Comparison of ENCODE assay signal across 9 mouse cellular contexts in the genomic region with DNA sequence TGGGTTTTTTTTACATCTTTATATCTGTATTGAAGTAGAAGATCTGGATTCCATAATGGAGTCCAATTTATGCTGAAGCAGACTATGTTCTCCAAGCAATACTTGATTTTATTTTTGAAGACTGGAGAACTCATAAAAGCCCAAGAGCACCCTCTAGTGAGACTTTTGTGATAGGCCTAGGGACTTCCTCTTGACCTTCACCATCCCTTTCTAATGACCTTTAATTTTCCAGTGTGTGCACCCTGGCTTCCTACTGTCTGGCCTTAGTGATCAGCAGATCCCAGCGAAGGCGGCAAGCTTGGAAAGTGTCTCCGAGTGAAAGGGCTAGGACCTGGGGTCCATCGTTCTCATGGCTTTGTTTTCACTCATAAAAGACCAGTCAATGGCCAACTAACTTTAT.
DNase-seq lines count a peak whose midpoint lies in the region; ATAC-seq lines count a peak whose summit lies in the region.
"Had no signal": no experiment of that assay in that cellular context is flagged by ENCODE, and none has a peak within 500 bp of the region (broad histone marks: within the 10 kb centered on the region; RNA-seq: fewer than 3 reads in every experiment).

No protein-coding gene starts in this region.

- H3K4me1 ChIP-seq in midbrain, embryonic 14.5 days (ENCODE audit: control insufficient read depth, insufficient read depth, low read length), result no peaks in the 10 kb centered on the region
- H3K4me1 ChIP-seq in midbrain, embryonic 13.5 days (replicated peaks), result 0 out of 2 replicates have a peak, but pooled peaks cover 2% of the 10 kb centered on the region
- H3K4me1 ChIP-seq: liver, embryonic 13.5 days had no signal

- peak; percentile 31 to 88 for DNase-seq in adrenal gland, adult (ENCODE audit: inconsistent age in 2 of 2, low spot score in 1 of 2)
- no peak for DNase-seq in adrenal gland, adult 8-10 months
- DNase-seq in midbrain, embryonic 14.5 days, result peak; percentile 26
- DNase-seq in retina, postnatal 1 day, result peak; percentile 61
- DNase-seq in spleen, postnatal 10 days (ENCODE audit: low spot score in 2 of 2), result no peak
- DNase-seq: liver, embryonic 13.5 days had no signal

- no peak overlapping the region for H3K4me2 ChIP-seq in midbrain, embryonic 14.5 days (ENCODE audit: low read length)
- no peak overlapping the region for H3K4me2 ChIP-seq in midbrain, embryonic 13.5 days (replicated peaks)
- H3K4me2 ChIP-seq: liver, embryonic 13.5 days had no signal

- ATAC-seq in midbrain, embryonic 14.5 days (ENCODE audit: low FRiP score, low TSS enrichment), result no peak
- ATAC-seq in midbrain, embryonic 13.5 days, result no peak
- peak; percentile 48 to 49; a peak in 1 of 4 replicates for ATAC-seq in hematopoietic stem cell, adult 5-6 weeks (replicated peaks in 1 of 2; ENCODE audit: insufficient read depth in 1 of 2, low FRiP score in 2 of 2, low TSS enrichment in 1 of 2, low read depth in 1 of 2, poor library complexity in 2 of 2, severe bottlenecking in 2 of 2)
- no peak for ATAC-seq in cerebellum, adult (ENCODE audit: insufficient number of reproducible peaks, low FRiP score, low TSS enrichment)

- no peaks in the 10 kb centered on the region for H3K36me3 ChIP-seq in midbrain, embryonic 14.5 days (ENCODE audit: control insufficient read depth, insufficient read depth, low read length)
- no peaks in the 10 kb centered on the region for H3K36me3 ChIP-seq in midbrain, embryonic 13.5 days
- H3K36me3 ChIP-seq: liver, embryonic 13.5 days had no signal

- 73% methylated on average over 4 of the region's 4 CpGs for WGBS in midbrain, embryonic 14.5 days
- 73% methylated on average over 4 of the region's 4 CpGs for WGBS in midbrain, embryonic 13.5 days

- no peaks in the 10 kb centered on the region for H3K27me3 ChIP-seq in midbrain, embryonic 14.5 days (ENCODE audit: control insufficient read depth, insufficient read depth, low read length)
- H3K27me3 ChIP-seq in midbrain, embryonic 13.5 days, result no peaks in the 10 kb centered on the region
- H3K27me3 ChIP-seq: liver, embryonic 13.5 days had no signal

- H3K9me3 ChIP-seq in midbrain, embryonic 14.5 days (ENCODE audit: control insufficient read depth, low read length), result no peaks in the 10 kb centered on the region
- no peaks in the 10 kb centered on the region for H3K9me3 ChIP-seq in midbrain, embryonic 13.5 days
- H3K9me3 ChIP-seq: liver, embryonic 13.5 days had no signal

- no peak overlapping the region for H3K9ac ChIP-seq in midbrain, embryonic 14.5 days (replicated peaks; ENCODE audit: low read length)
- H3K9ac ChIP-seq in midbrain, embryonic 13.5 days (replicated peaks), result no peak overlapping the region
- H3K9ac ChIP-seq: liver, embryonic 13.5 days had no signal

- H3K4me3 ChIP-seq in midbrain, embryonic 14.5 days (replicated peaks; ENCODE audit: low read depth, low read length), result no peak overlapping the region
- no peak overlapping the region for H3K4me3 ChIP-seq in midbrain, embryonic 13.5 days (replicated peaks)
- H3K4me3 ChIP-seq: liver, embryonic 13.5 days had no signal

- H3K27ac ChIP-seq in midbrain, embryonic 14.5 days (replicated peaks; ENCODE audit: low read depth, low read length), result no peak overlapping the region
- no peak overlapping the region for H3K27ac ChIP-seq in midbrain, embryonic 13.5 days
- H3K27ac ChIP-seq: liver, embryonic 13.5 days had no signal

Comparison
In these comparisons a context has a peak if more than half of its experiments do, and no peak if none do; other contexts are left out.
1. DNase-seq: peak in adrenal gland, adult (2 of 2), midbrain, embryonic 14.5 days (single experiment) and retina, postnatal 1 day (single experiment); none in adrenal gland, adult 8-10 months (single experiment) and spleen, postnatal 10 days (0 of 2).
2. ATAC-seq: peak in hematopoietic stem cell, adult 5-6 weeks (2 of 2); none in midbrain, embryonic 14.5 days (single experiment), midbrain, embryonic 13.5 days (single experiment) and cerebellum, adult (single experiment).